Mouse (Mus musculus) heart, adult 8-10 months (tissue): ENCODE measurements around the gene Zfp385c. TPM values are rescaled to one million over a fixed set of nuclear protein-coding genes. Genes with fewer than 3 reads are reported as not detected.
"Not testable (repeated sequence)": the region's sequence is repeated elsewhere in the genome, so short reads cannot be mapped to it uniquely, and the experiment has no call there.

Experiments used
- DNase-seq: peaks from one replicate; pipeline ENCODE4 v3.0.0; 2022; ENCODE audit warnings: low spot score
- total RNA-seq, 4 experiments: library from RNA; stranded (reverse); gene quantifications; 2 replicates each; pipeline ENCODE4 v1.2.4; 2022

Zfp385c gene
- total RNA-seq, 4 experiments from 2014 or later: 0.09 to 0.53 (median 0.28) TPM

- DNase-seq: no peak
These were observed 1.9 kb downstream of the Zfp385c start for GRCm38 (mm10) chr11:100690389-100690788.

GRCm38 (mm10) chr11:100688443-100688842, 3.8 kb downstream of the Zfp385c start:
- DNase-seq: no peak

DNA sequence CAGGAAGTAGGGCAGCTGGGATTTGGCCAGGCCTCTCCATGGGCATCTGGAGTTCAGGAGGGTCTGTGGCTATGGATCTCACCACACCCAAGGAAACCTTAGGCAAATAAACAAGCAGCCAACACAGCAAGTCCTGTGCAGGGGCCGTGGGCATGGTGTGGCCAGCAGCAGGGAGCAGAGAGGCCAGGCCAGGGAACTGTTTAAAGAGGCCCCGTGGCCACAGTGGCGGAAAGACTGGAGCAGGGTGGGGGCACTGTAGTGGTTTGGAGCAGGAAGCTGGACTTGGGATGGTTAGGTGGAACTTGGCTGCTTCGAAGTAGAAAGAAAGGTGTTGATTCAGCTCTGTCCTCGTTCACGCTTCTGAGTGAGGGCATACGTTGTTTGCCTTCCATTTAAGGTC, 5.0 kb downstream of the Zfp385c start:
- no peak for DNase-seq

DNA sequence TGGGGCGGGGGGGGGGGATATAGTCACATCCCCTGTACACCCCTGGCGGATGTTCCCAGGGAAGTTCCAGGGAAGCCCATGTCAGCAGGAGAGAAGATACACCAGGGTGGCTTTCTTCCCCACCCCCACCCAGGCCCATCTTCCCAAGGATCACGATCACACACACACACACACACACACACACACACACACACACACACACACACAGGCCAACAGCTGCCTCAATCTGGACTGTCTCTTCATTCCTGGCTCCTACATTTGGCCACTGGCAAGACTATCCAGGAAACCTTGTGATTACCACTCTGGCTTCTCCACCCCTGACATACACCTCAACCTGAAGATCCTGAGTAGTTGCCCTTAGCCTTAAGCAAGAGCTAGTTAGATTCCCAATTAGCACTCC, 6.9 kb downstream of the Zfp385c start:
- DNase-seq: no peak

GRCm38 (mm10) chr11:100684084-100684483, 8.2 kb downstream of the Zfp385c start:
- no peak for DNase-seq

GRCm38 (mm10) chr11:100682526-100682925, 9.7 kb downstream of the Zfp385c start:
- no peak for DNase-seq

GRCm38 (mm10) chr11:100681826-100682225, 10.4 kb downstream of the Zfp385c start:
- no peak for DNase-seq

GRCm38 (mm10) chr11:100677810-100678209, 14.4 kb downstream of the Zfp385c start:
- no peak for DNase-seq

DNA sequence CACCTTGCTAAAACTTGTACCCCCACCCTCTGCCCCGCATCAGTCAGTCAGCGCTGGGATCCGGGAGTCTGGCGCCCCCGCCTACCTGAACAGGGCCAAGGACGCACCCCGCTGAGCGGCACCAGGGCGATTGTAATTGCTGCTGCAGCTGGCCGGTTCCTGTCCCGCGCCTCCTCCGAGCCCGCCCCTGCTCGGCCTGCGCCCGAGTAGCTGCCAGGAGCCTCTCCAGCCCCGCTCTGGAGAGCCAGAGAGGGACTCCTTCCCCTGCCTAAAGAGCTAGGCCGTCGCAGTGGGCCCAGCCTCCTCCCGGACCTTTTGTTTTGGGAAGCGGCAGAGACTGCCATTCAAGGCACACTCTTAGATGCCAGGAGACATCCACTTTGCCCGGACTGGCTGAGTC, 19.1 kb downstream of the Zfp385c start:
- DNase-seq: peak; percentile 35

DNA sequence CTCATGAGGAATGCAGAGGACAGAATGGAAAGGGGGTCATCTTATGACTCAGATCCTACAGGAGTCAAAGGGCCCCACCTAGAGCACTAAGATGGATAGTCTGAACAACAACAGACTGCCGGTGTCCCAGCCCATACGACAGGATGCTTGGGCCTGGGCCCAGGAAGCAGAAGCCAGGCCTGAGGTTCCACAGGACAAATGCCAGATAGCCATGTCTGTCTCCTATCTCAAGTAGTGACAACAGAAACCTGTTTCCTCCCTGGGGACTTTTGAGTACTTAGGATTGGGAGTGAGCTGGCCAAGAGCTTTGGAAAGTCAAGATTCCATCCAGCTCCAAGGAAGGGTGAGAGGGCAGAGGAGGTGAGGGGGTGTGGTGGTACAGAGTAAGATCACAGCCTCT, 20.3 kb downstream of the Zfp385c start:
- DNase-seq: peak; percentile 44

DNA sequence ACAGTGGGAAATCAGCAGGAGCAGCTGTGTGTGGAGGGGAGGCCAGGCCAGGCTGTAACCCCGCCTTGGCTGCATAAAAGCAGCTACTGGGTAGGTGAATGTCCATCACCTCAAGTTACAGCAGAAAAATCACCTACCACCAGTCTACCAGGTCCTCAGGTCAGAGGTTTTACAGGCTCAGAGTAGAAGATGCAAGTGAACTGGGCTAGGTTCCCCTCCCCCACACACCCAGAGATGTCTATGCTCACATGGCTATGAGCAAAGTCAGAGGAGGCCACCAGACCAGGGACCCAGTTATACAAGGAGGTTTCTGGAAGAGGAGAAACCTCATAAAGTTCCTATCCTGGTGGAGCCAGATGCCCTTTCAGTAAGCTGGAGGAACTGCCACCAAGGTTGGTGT, 21.2 kb downstream of the Zfp385c start:
- no peak for DNase-seq

- no peak for DNase-seq
These were observed 32.4 kb downstream of the Zfp385c start for GRCm38 (mm10) chr11:100659806-100660205.

DNA sequence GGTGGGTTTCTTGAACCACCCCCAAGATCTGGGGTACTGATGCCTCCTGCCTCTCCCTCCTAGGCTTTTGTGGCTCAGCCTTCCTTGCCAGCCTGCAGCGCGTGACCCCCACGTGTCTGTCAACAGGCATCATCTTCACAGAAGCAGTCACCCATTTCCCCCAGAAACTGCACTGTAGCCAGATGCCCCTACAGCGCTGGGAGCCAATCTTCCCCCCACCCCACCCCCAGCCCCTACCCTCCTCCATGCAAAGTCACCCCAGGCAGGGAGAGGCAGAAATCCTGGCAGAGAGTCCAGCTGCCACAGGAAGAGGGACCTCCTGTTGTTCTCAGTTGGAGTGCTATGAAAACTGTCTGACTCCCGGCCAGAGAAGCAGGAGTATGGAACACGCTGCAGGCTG, 35.8 kb downstream of the Zfp385c start:
- no peak for DNase-seq

DNA sequence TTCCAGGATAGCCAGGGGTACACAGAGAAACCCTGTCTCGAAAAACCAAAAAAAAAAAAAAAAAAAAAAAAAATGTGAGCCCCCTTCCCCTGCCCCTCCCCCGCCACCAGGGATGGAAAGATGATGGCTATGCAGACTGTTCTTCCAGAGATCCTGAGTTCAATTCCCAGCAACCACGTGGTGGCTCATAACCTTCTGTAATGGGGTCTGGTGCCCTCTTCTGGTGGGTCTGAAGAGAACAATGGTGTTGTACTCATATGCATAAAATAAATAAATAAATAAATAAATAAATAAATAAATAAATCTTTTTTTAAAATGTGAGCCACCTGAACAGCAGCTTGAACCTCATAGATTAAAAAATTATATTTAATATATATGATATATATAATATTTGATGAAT, 36.7 kb downstream of the Zfp385c start:
- DNase-seq: not testable (repeated sequence)

DNA sequence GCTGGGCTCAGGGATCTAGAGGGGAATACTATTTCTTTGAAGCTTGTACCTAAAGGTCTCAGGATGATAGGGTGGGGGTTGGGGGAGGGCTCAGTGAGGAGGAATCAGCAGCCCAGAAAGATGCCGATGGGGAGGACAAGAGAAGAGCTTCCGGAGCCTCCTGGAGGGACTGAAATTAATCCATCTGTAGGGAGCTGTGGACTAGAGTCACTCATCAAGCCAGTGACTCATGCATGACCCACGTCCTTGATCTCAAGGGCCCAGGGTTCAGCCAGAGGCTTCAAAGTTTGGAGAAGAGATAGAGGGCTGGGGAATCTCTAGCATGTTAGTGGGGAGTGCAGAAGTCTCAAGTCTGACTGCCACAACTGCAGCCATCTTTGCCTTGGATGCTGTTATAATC, 40.5 kb downstream of the Zfp385c start:
- DNase-seq: no peak

DNA sequence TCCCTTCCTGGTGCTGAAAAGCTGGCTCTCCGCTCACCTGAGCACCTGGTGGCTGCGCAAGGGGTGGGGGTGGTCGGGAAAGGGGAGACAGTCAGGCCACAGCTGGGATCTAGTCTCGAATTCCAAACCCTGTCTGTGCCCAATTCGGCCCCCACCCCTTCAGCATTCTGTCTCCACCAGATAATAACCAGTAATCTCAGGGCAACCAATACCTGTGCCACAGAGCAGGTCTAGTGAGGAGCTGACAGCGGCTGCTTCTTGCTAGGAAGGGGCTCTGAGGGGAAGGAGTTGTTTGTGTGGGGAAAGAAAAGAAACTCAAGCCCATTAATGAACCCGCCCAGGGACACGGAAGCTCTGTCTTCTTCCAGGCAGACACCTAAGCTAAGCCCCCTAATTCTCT, 41.0 kb downstream of the Zfp385c start:
- DNase-seq: no peak

- DNase-seq: no peak
These were observed 43.9 kb downstream of the Zfp385c start for GRCm38 (mm10) chr11:100648405-100648804.

GRCm38 (mm10) chr11:100646265-100646664, 46.0 kb downstream of the Zfp385c start:
- DNase-seq: no peak

- DNase-seq: no peak
These were observed 48.4 kb downstream of the Zfp385c start for GRCm38 (mm10) chr11:100643612-100644575.

DNA sequence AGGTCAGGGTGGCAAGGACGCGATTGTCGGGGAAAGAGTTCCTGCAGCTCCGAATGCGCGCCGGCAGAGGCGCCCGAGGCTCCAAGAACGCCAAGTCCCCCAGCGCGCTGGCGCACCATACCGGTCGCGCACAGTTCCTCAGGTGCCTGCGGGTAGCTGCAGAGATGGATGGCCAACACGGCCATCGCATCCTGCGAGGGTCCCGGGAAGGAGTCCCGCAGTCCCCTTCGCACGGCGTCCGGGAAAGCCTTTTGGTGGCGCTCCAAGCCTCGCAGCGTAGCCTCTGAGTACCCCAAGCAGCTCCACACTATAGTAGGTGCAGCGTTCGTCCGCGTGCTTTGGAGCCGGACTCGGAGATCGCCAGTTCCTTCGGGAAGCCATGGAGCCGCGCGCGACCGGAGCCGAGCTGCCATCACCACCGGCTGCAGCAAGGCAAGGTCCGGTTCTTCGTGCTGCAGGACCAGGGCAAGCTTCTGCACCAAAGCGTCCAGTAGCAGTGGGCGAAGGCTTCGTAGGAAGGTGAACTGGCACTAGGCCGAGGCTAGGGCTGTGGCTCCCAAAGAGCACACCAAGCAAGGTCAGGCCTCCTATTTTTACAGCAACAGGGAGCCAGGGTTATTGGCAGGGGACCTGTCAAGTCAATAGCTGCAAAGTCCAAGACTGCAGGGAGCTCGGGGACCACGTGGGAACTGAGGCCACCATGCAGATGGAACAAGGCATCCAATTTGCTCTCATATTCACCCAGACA, 51.9 kb downstream of the Zfp385c start:
- no peak for DNase-seq

GRCm38 (mm10) chr11:100634530-100634929, 57.7 kb downstream of the Zfp385c start:
- DNase-seq: no peak

- no peak for DNase-seq
These were observed 63.3 kb downstream of the Zfp385c start for GRCm38 (mm10) chr11:100628862-100629352.

DNA sequence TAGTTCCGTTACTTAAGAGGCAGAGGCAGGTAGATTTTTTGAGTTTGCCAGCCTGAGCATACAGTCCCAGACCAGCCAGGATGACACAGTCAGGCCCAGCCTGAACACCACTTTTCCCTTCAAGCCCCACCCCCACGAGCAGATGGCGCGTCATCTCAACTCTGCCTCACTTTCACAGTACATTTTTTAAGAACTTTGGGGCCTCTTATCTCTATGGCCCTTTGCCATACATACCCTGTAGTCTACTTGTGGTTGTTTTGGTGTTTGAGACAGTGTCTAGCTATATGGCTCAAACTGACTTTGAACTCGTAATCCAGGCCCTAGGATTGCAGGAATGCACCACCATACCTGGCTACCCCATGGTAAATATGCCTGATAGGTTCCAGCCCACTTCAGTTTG, 64.2 kb downstream of the Zfp385c start:
- no peak for DNase-seq
